ENCODE assay signal across 24 mouse cellular contexts in the genomic region with DNA sequence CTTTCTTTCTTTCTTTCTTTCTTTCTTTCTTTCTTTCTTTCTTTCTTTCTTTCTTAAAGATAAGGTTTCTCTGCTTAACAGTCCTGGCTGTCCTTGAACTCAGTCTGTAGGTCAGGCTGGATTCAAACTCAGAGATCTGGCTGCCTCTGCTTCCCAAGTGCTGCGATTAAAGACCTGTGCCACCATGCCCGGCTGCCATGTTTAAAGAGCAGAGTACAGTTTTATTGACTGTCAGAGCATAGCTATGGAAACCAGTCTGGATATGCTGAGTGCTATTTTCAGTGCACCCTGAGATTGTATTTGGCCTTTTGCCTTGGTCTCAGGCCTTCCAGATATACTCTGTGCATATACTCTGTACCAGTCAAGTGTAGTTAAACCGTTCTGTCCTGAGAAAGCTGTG. TPM values are rescaled to one million over a fixed set of nuclear protein-coding genes. Genes with fewer than 3 reads are reported as not detected.
"Had no signal": no experiment of that assay in that cellular context is flagged by ENCODE, and none has a peak within 500 bp of the region (broad histone marks: within the 10 kb centered on the region; RNA-seq: fewer than 3 reads in every experiment).

No protein-coding gene starts in this region.

- H3K27me3 ChIP-seq: midbrain, embryonic 12.5 days; neural tube, embryonic 13.5 days; neural tube, embryonic 15.5 days; stomach, embryonic 15.5 days had no signal

- H3K9ac ChIP-seq: lung, embryonic 14.5 days; midbrain, embryonic 12.5 days; neural tube, embryonic 13.5 days; neural tube, embryonic 15.5 days; stomach, embryonic 15.5 days had no signal

- H3K4me1 ChIP-seq: midbrain, embryonic 12.5 days had no signal

- ATAC-seq: midbrain, embryonic 16.5 days had no signal

- DNase-seq: lung, adult 18-20 months; lung, embryonic 14.5 days; lung, postnatal 10 days; lung, postnatal 4 days; midbrain, embryonic 14.5 days; retina, postnatal 1 day; right cerebral cortex, adult 18-20 months; right cerebral cortex, postnatal 25 days; right cerebral cortex, postnatal 4 days; thymus, adult 2 months; thymus, postnatal 25 days; thymus, postnatal 4 days had no signal

- H3K9me3 ChIP-seq: midbrain, embryonic 10.5 days; midbrain, embryonic 12.5 days; neural tube, embryonic 13.5 days; neural tube, embryonic 15.5 days; stomach, embryonic 15.5 days had no signal

- H3K36me3 ChIP-seq: midbrain, embryonic 10.5 days; midbrain, embryonic 12.5 days; neural tube, embryonic 13.5 days; neural tube, embryonic 15.5 days; stomach, embryonic 15.5 days had no signal

- H3K4me3 ChIP-seq: midbrain, embryonic 10.5 days; midbrain, embryonic 12.5 days; myocyte; neural tube, embryonic 13.5 days; neural tube, embryonic 15.5 days; stomach, embryonic 15.5 days had no signal

- H3K4me2 ChIP-seq: lung, embryonic 14.5 days; midbrain, embryonic 12.5 days; neural tube, embryonic 13.5 days; neural tube, embryonic 15.5 days; stomach, embryonic 15.5 days had no signal

- H3K27ac ChIP-seq: midbrain, embryonic 10.5 days; midbrain, embryonic 12.5 days; neural tube, embryonic 13.5 days; neural tube, embryonic 15.5 days; stomach, embryonic 15.5 days; stomach, postnatal 0 days had no signal

RNA-seq across cellular contexts. Expression of a gene that starts 26.5 kb away (rescaled TPM):
- total RNA-seq: megakaryocyte, adult 5-6 weeks; megakaryocyte-erythroid progenitor cell, adult 5-6 weeks had no signal
- polyA plus RNA-seq: lung, embryonic 14.5 days; lung, embryonic 16.5 days; midbrain, embryonic 10.5 days; midbrain, embryonic 12.5 days; midbrain, embryonic 14.5 days; neural tube, embryonic 11.5 days; neural tube, embryonic 13.5 days; stomach, postnatal 0 days had no signal
